Mouse (Mus musculus): ENCODE measurements around the gene Bmp6.
A peak's percentile ranks its signal among the peaks of the same experiment; 100 is the strongest.

Bmp6 gene

GRCm38 (mm10) chr13:38434831-38435230 lies 89.9 kb downstream of the Bmp6 start:
- no peak for DNase-seq (ENCODE audit: low read depth)

- peak; percentile 16 for DNase-seq (ENCODE audit: low read depth)
Observed at GRCm38 (mm10) chr13:38437930-38438329, 93.0 kb downstream of the Bmp6 start.

GRCm38 (mm10) chr13:38440240-38440639 lies 95.3 kb downstream of the Bmp6 start:
- DNase-seq (ENCODE audit: low read depth): no peak

GRCm38 (mm10) chr13:38448516-38449015 lies 103.7 kb downstream of the Bmp6 start:
- DNase-seq (ENCODE audit: low read depth): no peak

- DNase-seq (ENCODE audit: low read depth): no peak
Observed at GRCm38 (mm10) chr13:38450051-38450971, 105.4 kb downstream of the Bmp6 start.

GRCm38 (mm10) chr13:38451446-38451845 lies 106.5 kb downstream of the Bmp6 start:
- no peak for DNase-seq (ENCODE audit: low read depth)

- no peak for DNase-seq (ENCODE audit: low read depth)
Observed at GRCm38 (mm10) chr13:38463410-38463809, 118.5 kb downstream of the Bmp6 start.

GRCm38 (mm10) chr13:38470882-38471281 lies 126.0 kb downstream of the Bmp6 start:
- no peak for DNase-seq (ENCODE audit: low read depth)

- no peak for DNase-seq (ENCODE audit: low read depth)
Observed at GRCm38 (mm10) chr13:38472636-38473035, 127.7 kb downstream of the Bmp6 start.

GRCm38 (mm10) chr13:38473497-38473896 lies 128.6 kb downstream of the Bmp6 start:
- DNase-seq (ENCODE audit: low read depth): no peak

- DNase-seq (ENCODE audit: low read depth): no peak
Observed at GRCm38 (mm10) chr13:38476936-38477335, 132.0 kb downstream of the Bmp6 start.

GRCm38 (mm10) chr13:38481021-38481420 lies 136.1 kb downstream of the Bmp6 start:
- no peak for DNase-seq (ENCODE audit: low read depth)

- DNase-seq (ENCODE audit: low read depth): no peak
Observed at GRCm38 (mm10) chr13:38484701-38485100, 139.8 kb downstream of the Bmp6 start.

- no peak for DNase-seq (ENCODE audit: low read depth)
Observed at GRCm38 (mm10) chr13:38486767-38487166, 141.9 kb downstream of the Bmp6 start.

GRCm38 (mm10) chr13:38496715-38497114 lies 151.8 kb downstream of the Bmp6 start:
- no peak for DNase-seq (ENCODE audit: low read depth)

- DNase-seq (ENCODE audit: low read depth): no peak
Observed at GRCm38 (mm10) chr13:38501314-38501713, 156.4 kb downstream of the Bmp6 start.

- DNase-seq (ENCODE audit: low read depth): peak; percentile 22
Observed at GRCm38 (mm10) chr13:38503137-38503849, 158.4 kb downstream of the Bmp6 start.

GRCm38 (mm10) chr13:38506320-38506719 lies 161.4 kb downstream of the Bmp6 start:
- DNase-seq (ENCODE audit: low read depth): no peak

GRCm38 (mm10) chr13:38506936-38507335 lies 162.0 kb downstream of the Bmp6 start:
- no peak for DNase-seq (ENCODE audit: low read depth)

- DNase-seq (ENCODE audit: low read depth): no peak
Observed at GRCm38 (mm10) chr13:38509681-38510341, 164.9 kb downstream of the Bmp6 start.

- no peak for DNase-seq (ENCODE audit: low read depth)
Observed at GRCm38 (mm10) chr13:38511979-38512378, 167.1 kb downstream of the Bmp6 start.

GRCm38 (mm10) chr13:38513921-38514320 lies 169.0 kb downstream of the Bmp6 start:
- no peak for DNase-seq (ENCODE audit: low read depth)

Measured in c-Kit-positive CD71-negative TER-119-negative erythroid progenitor cells, embryonic 14.5 days (primary cell).